Comparison of ENCODE assay signal across 28 mouse cellular contexts in the genomic region with DNA sequence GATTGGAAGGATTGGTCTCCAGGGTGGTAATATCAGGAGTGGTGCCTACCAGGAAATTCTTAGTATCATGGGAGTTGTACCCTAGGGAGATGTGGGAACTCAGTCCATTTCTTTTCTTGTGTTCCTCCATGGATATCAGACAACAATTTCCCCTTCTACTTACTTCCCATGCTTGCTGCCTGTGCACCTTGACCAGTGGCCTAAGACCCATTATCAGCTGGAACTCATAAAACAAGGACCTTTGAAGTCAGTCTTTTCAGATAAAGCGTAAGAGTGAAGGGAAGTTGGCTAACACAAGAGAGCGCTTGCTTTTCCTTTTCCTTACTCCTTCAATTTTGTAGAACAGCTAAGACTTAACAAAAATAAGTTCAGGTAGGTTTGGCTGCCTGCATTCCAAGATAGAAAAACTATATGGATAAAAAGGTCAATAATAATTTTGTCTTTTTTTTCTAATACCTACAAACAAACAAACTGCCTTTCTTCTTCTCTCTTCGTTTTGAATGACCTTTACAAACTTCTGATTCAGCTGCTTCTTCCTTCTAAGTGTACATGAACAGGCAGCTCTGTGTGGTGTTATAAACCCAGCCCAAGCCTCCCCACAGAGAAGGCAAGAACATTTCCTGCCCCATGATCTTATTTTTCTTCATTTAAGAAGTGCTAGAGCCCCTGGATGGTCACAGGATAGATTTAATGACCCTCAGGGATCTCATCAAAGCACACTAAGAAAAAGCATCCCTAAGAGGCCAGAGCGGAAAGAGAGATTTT.
"Had no signal": no experiment of that assay in that cellular context is flagged by ENCODE, and none has a peak within 500 bp of the region (broad histone marks: within the 10 kb centered on the region; RNA-seq: fewer than 3 reads in every experiment).

No protein-coding gene starts in this region.

- H3K9ac ChIP-seq: embryonic facial prominence, embryonic 12.5 days; embryonic facial prominence, embryonic 13.5 days; embryonic facial prominence, embryonic 15.5 days; forebrain, embryonic 12.5 days; forebrain, embryonic 13.5 days; forebrain, embryonic 15.5 days; forebrain, postnatal 0 days had no signal

- H3K9me3 ChIP-seq: embryonic facial prominence, embryonic 10.5 days; embryonic facial prominence, embryonic 12.5 days; embryonic facial prominence, embryonic 13.5 days; embryonic facial prominence, embryonic 15.5 days; forebrain, embryonic 10.5 days; forebrain, embryonic 12.5 days; forebrain, embryonic 13.5 days; forebrain, embryonic 15.5 days had no signal

- H3K4me3 ChIP-seq: embryonic facial prominence, embryonic 10.5 days; embryonic facial prominence, embryonic 12.5 days; embryonic facial prominence, embryonic 13.5 days; embryonic facial prominence, embryonic 15.5 days; erythroblast, embryonic 14.5 days; forebrain, embryonic 10.5 days; forebrain, embryonic 12.5 days; forebrain, embryonic 13.5 days; forebrain, embryonic 15.5 days; gastrocnemius, adult 2 months had no signal

- H3K4me1 ChIP-seq: embryonic facial prominence, embryonic 10.5 days; embryonic facial prominence, embryonic 12.5 days; embryonic facial prominence, embryonic 13.5 days; embryonic facial prominence, embryonic 15.5 days; forebrain, embryonic 10.5 days; forebrain, embryonic 12.5 days; forebrain, embryonic 13.5 days; forebrain, embryonic 15.5 days had no signal

- H3K4me2 ChIP-seq: embryonic facial prominence, embryonic 12.5 days; embryonic facial prominence, embryonic 13.5 days; embryonic facial prominence, embryonic 15.5 days; forebrain, embryonic 12.5 days; forebrain, embryonic 13.5 days; forebrain, embryonic 15.5 days had no signal

- H3K36me3 ChIP-seq: embryonic facial prominence, embryonic 10.5 days; embryonic facial prominence, embryonic 12.5 days; embryonic facial prominence, embryonic 13.5 days; embryonic facial prominence, embryonic 15.5 days; forebrain, embryonic 10.5 days; forebrain, embryonic 12.5 days; forebrain, embryonic 15.5 days had no signal

- H3K27me3 ChIP-seq: embryonic facial prominence, embryonic 12.5 days; embryonic facial prominence, embryonic 13.5 days; embryonic facial prominence, embryonic 15.5 days; forebrain, embryonic 12.5 days; forebrain, embryonic 13.5 days; forebrain, embryonic 15.5 days had no signal

- DNase-seq: cerebellum, adult 18-20 months; cerebellum, adult 2 months; cerebellum, adult 8-10 months; cerebellum, adult 9-10 months; cerebellum, adult 9-11 months; cerebellum, postnatal 10 days; cerebellum, postnatal 14 days; cerebellum, postnatal 25 days; cerebellum, postnatal 36 days; embryo, embryonic 11 days; forebrain, postnatal 0 days; gastrocnemius, adult 2 months; gastrocnemius, postnatal 10 days; gastrocnemius, postnatal 14 days; gastrocnemius, postnatal 25 days; gastrocnemius, postnatal 36 days; heart, adult 11 months had no signal

- ATAC-seq: forebrain, embryonic 13.5 days; forebrain, embryonic 14.5 days; forebrain, embryonic 15.5 days; forebrain, embryonic 16.5 days; forebrain, postnatal 0 days had no signal

- H3K27ac ChIP-seq: embryonic facial prominence, embryonic 10.5 days; embryonic facial prominence, embryonic 12.5 days; embryonic facial prominence, embryonic 13.5 days; embryonic facial prominence, embryonic 15.5 days; forebrain, embryonic 10.5 days; forebrain, embryonic 12.5 days; forebrain, embryonic 13.5 days; forebrain, embryonic 15.5 days; gastrocnemius, adult 2 months had no signal
